Comparison of ENCODE assay signal across 8 mouse cellular contexts in the genomic region with DNA sequence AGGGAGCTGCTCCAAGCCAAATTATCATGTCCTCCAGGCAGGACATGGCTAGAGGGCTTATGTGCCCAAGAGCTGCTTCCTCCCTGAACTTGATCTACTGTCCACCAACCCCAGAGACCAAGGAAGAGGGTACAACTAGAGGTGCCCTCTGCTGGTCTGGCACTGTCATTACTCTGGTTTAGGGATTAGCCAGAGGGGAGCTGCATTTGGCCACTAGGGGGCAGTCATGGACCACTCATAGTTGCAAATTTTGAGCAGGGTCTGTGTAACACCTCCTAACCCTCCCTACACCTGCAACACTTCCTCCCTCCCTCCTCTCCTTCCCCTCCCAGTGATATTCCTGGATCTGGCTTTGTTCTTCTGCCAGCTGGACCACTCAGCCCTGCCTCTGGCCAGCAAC. TPM values are rescaled to one million over a fixed set of nuclear protein-coding genes. Genes with fewer than 3 reads are reported as not detected.
DNase-seq lines count a peak whose midpoint lies in the region; ATAC-seq lines count a peak whose summit lies in the region.

No protein-coding gene starts in this region.

- H3K4me1 ChIP-seq in embryonic facial prominence, embryonic 11.5 days (ENCODE audit: control insufficient read depth, insufficient read depth, low read length), result no peaks in the 10 kb centered on the region
- H3K4me1 ChIP-seq in liver, embryonic 13.5 days (replicated peaks), result peaks cover 30% of the 10 kb centered on the region
- peaks cover 9% of the 10 kb centered on the region; the same call in 1 of the 2 replicates for H3K4me1 ChIP-seq in neural tube, embryonic 11.5 days (ENCODE audit: control insufficient read depth, insufficient read depth, low read length)
- H3K4me1 ChIP-seq in stomach, embryonic 16.5 days (ENCODE audit: control insufficient read depth, insufficient read depth, low read length), result peaks cover 33% of the 10 kb centered on the region

- peak; percentile 84 for DNase-seq in A20 (ENCODE audit: low read depth, low spot score)
- peak; percentile 83 for DNase-seq in adrenal gland, postnatal 25 days
- DNase-seq in embryonic facial prominence, embryonic 11.5 days (ENCODE audit: low spot score), result peak; percentile 88
- peak; percentile 72 to 79 for DNase-seq in heart, adult 9 months (ENCODE audit: low spot score in 2 of 2)
- DNase-seq in kidney, postnatal 10 days, result peak; percentile 90
- DNase-seq in liver, embryonic 13.5 days, result peak; percentile 69
- DNase-seq in neural tube, embryonic 11.5 days (ENCODE audit: low spot score), result peak; percentile 88

- H3K9me3 ChIP-seq in embryonic facial prominence, embryonic 11.5 days (replicated peaks; ENCODE audit: control insufficient read depth, low read length), result no peaks in the 10 kb centered on the region
- H3K9me3 ChIP-seq in liver, embryonic 13.5 days (replicated peaks), result no peaks in the 10 kb centered on the region
- H3K9me3 ChIP-seq in neural tube, embryonic 11.5 days (ENCODE audit: control insufficient read depth, low read length), result no peaks in the 10 kb centered on the region
- no peaks in the 10 kb centered on the region; the same call in 1 of the 2 replicates for H3K9me3 ChIP-seq in stomach, embryonic 16.5 days (replicated peaks; ENCODE audit: control insufficient read depth, low read length)

- no peaks in the 10 kb centered on the region for H3K36me3 ChIP-seq in embryonic facial prominence, embryonic 11.5 days (replicated peaks; ENCODE audit: control insufficient read depth, insufficient read depth, low read depth, low read length)
- H3K36me3 ChIP-seq in liver, embryonic 13.5 days, result peaks cover 27% of the 10 kb centered on the region
- no peaks in the 10 kb centered on the region for H3K36me3 ChIP-seq in neural tube, embryonic 11.5 days (ENCODE audit: control insufficient read depth, insufficient read depth, low read length)
- peaks cover 19% of the 10 kb centered on the region for H3K36me3 ChIP-seq in stomach, embryonic 16.5 days (ENCODE audit: control insufficient read depth, insufficient read depth, low read length)

- no peak overlapping the region for H3K4me3 ChIP-seq in embryonic facial prominence, embryonic 11.5 days (ENCODE audit: low read depth, low read length)
- no peak overlapping the region for H3K4me3 ChIP-seq in liver, embryonic 13.5 days (replicated peaks)
- no peak overlapping the region for H3K4me3 ChIP-seq in neural tube, embryonic 11.5 days (ENCODE audit: low read depth, low read length)
- no peak overlapping the region for H3K4me3 ChIP-seq in stomach, embryonic 16.5 days (replicated peaks; ENCODE audit: low read length)

- H3K4me2 ChIP-seq in embryonic facial prominence, embryonic 11.5 days (ENCODE audit: low read depth, low read length), result no peak overlapping the region
- no peak overlapping the region for H3K4me2 ChIP-seq in liver, embryonic 13.5 days
- H3K4me2 ChIP-seq in neural tube, embryonic 11.5 days (ENCODE audit: low read depth), result no peak overlapping the region
- no peak overlapping the region for H3K4me2 ChIP-seq in stomach, embryonic 16.5 days (ENCODE audit: low read depth, low read length)

- H3K9ac ChIP-seq in embryonic facial prominence, embryonic 11.5 days (replicated peaks; ENCODE audit: low read length), result no peak overlapping the region
- H3K9ac ChIP-seq in liver, embryonic 13.5 days, result no peak overlapping the region
- H3K9ac ChIP-seq in neural tube, embryonic 11.5 days (ENCODE audit: low read length), result no peak overlapping the region
- no peak overlapping the region for H3K9ac ChIP-seq in stomach, embryonic 16.5 days (ENCODE audit: low read length)

- no peak for ATAC-seq in embryonic facial prominence, embryonic 11.5 days (replicated peaks; ENCODE audit: insufficient number of reproducible peaks, low FRiP score, low TSS enrichment, low read depth)
- ATAC-seq in liver, embryonic 13.5 days (ENCODE audit: low read depth), result peak; percentile 24; the same call in 1 of the 2 replicates
- peak; percentile 36; the same call in 1 of the 2 replicates for ATAC-seq in neural tube, embryonic 11.5 days (ENCODE audit: insufficient read depth, low FRiP score, low TSS enrichment)
- peak; percentile 17; the same call in 1 of the 2 replicates for ATAC-seq in stomach, embryonic 16.5 days (ENCODE audit: insufficient read depth, low FRiP score)

- H3K27me3 ChIP-seq in embryonic facial prominence, embryonic 11.5 days (ENCODE audit: control insufficient read depth, insufficient read depth, low read length), result no peaks in the 10 kb centered on the region
- H3K27me3 ChIP-seq in liver, embryonic 13.5 days, result peaks cover 11% of the 10 kb centered on the region
- H3K27me3 ChIP-seq in neural tube, embryonic 11.5 days (ENCODE audit: control insufficient read depth, insufficient read depth, low read length), result no peaks in the 10 kb centered on the region
- no peaks in the 10 kb centered on the region for H3K27me3 ChIP-seq in stomach, embryonic 16.5 days (ENCODE audit: control insufficient read depth, insufficient read depth, low read length)

- no peak overlapping the region for H3K27ac ChIP-seq in embryonic facial prominence, embryonic 11.5 days (replicated peaks; ENCODE audit: low read depth, low read length)
- no peak overlapping the region for H3K27ac ChIP-seq in liver, embryonic 13.5 days
- no peak overlapping the region for H3K27ac ChIP-seq in neural tube, embryonic 11.5 days (ENCODE audit: low read depth, low read length)
- H3K27ac ChIP-seq in stomach, embryonic 16.5 days (ENCODE audit: low read length), result no peak overlapping the region

RNA-seq across cellular contexts. Expression of a gene that starts 2.1 kb away (rescaled TPM):
- 4.2 TPM in 1 of 2 replicates, not detected in the other for total RNA-seq in adrenal gland, postnatal 25 days (2021)
- polyA plus RNA-seq in embryonic facial prominence, embryonic 11.5 days (2014; fragmentation: Nextera tagmentation; extraction: Ambion mirVana), result 4.2 TPM in 1 of 2 replicates, not detected in the other
- polyA plus RNA-seq in liver, embryonic 13.5 days (2015; fragmentation: Nextera tagmentation; extraction: Ambion mirVana), result 0.31 and 3.1 TPM in 2 replicates
- not detected in 2 replicates for polyA plus RNA-seq in neural tube, embryonic 11.5 days (2014; fragmentation: Nextera tagmentation; extraction: Ambion mirVana)
- polyA plus RNA-seq in stomach, embryonic 16.5 days (2015; fragmentation: Nextera tagmentation; extraction: Ambion mirVana), result 5.4 and 5.7 TPM in 2 replicates

RNA-seq across cellular contexts. Expression of a gene that starts 8.7 kb away (rescaled TPM):
- total RNA-seq in adrenal gland, postnatal 25 days (2021), result 161 and 169 TPM in 2 replicates
- polyA plus RNA-seq in embryonic facial prominence, embryonic 11.5 days (2014; fragmentation: Nextera tagmentation; extraction: Ambion mirVana), result 10.6 and 18.6 TPM in 2 replicates
- polyA plus RNA-seq in liver, embryonic 13.5 days (2015; fragmentation: Nextera tagmentation; extraction: Ambion mirVana), result 4.0 and 6.7 TPM in 2 replicates
- polyA plus RNA-seq in neural tube, embryonic 11.5 days (2014; fragmentation: Nextera tagmentation; extraction: Ambion mirVana), result 23.2 and 26.2 TPM in 2 replicates
- 16.0 and 19.0 TPM in 2 replicates for polyA plus RNA-seq in stomach, embryonic 16.5 days (2015; fragmentation: Nextera tagmentation; extraction: Ambion mirVana)
